Mouse (Mus musculus) hindlimb bud, embryonic 11.5 days (tissue): ENCODE results near the gene Rpl10.

Experiments
- DNase-seq: peaks from one replicate; pipeline ENCODE4 v3.0.0-alpha.2; 2012; ENCODE audit warnings: low read depth, low spot score; ENCODE audit errors: extremely low spot score

The Rpl10 gene

GRCm38 (mm10) chrX:74270062-74270901 lies at the start of gene Rpl10:
Gene Rpl10 (plus strand): TSS chrX:74270812.
- DNase-seq: peak; percentile 96

- no peak for DNase-seq
Measured at GRCm38 (mm10) chrX:74230038-74230437, 40.6 kb upstream of the Rpl10 start.

- DNase-seq: no peak
Measured at GRCm38 (mm10) chrX:74233196-74233595, 37.4 kb upstream of the Rpl10 start.

GRCm38 (mm10) chrX:74240332-74240731 lies 30.3 kb upstream of the Rpl10 start:
- DNase-seq: no peak

GRCm38 (mm10) chrX:74243396-74243795 lies 27.2 kb upstream of the Rpl10 start:
- no peak for DNase-seq

GRCm38 (mm10) chrX:74243807-74244206 lies 26.8 kb upstream of the Rpl10 start:
- DNase-seq: no peak

- DNase-seq: no peak
Measured at GRCm38 (mm10) chrX:74244614-74245083, 26.0 kb upstream of the Rpl10 start.

GRCm38 (mm10) chrX:74245107-74245506 lies 25.5 kb upstream of the Rpl10 start:
- no peak for DNase-seq

- no peak for DNase-seq
Measured at GRCm38 (mm10) chrX:74245687-74246086, 24.9 kb upstream of the Rpl10 start.

GRCm38 (mm10) chrX:74246213-74246681 lies 24.4 kb upstream of the Rpl10 start:
- no peak for DNase-seq

GRCm38 (mm10) chrX:74246693-74247092 lies 23.9 kb upstream of the Rpl10 start:
- DNase-seq: no peak

GRCm38 (mm10) chrX:74248651-74249050 lies 22.0 kb upstream of the Rpl10 start:
- no peak for DNase-seq

GRCm38 (mm10) chrX:74249615-74250014 lies 21.0 kb upstream of the Rpl10 start, which contains the start of gene Flna:
Gene Flna (minus strand): TSS chrX:74249820.
- DNase-seq: no peak

- no peak for DNase-seq
Measured at GRCm38 (mm10) chrX:74254153-74254887, 16.3 kb upstream of the Rpl10 start, which contains the start of gene Emd. Gene Emd (plus strand): TSS chrX:74254687.

- DNase-seq: no peak
Measured at GRCm38 (mm10) chrX:74254888-74255565, 15.6 kb upstream of the Rpl10 start.

- no peak for DNase-seq
Measured at GRCm38 (mm10) chrX:74257746-74258145, 12.9 kb upstream of the Rpl10 start.

- no peak for DNase-seq
Measured at GRCm38 (mm10) chrX:74269736-74270061, 913 bp upstream of the Rpl10 start.

- DNase-seq: no peak
Measured at GRCm38 (mm10) chrX:74270902-74271551, 415 bp downstream of the Rpl10 start.

GRCm38 (mm10) chrX:74273422-74274322 lies 3.1 kb downstream of the Rpl10 start:
- DNase-seq: no peak

GRCm38 (mm10) chrX:74277916-74278315 lies 7.3 kb downstream of the Rpl10 start:
- DNase-seq: no peak
